Mouse (Mus musculus) C3H10T1/2 (cell line): ENCODE data around the gene Trem1. TPM values are rescaled to one million over a fixed set of nuclear protein-coding genes. Genes with fewer than 3 reads are reported as not detected.

ENCODE experiments used
- polyA plus RNA-seq, 2 experiments: library from polyadenylated mRNA; unstranded; fragments of >200 nt; fragmentation: generic; extraction: Trizol; gene quantifications; one replicate each; pipeline ENCODE4 v1.2.1; 2012; ENCODE audit warnings: missing spikeins in 2 of 2

The Trem1 gene
- not detected for polyA plus RNA-seq

GRCm38 (mm10) chr17:48232518-48232917, at the start of gene Trem1:
TSS of gene Trem1 (plus strand) at chr17:48232768.

GRCm38 (mm10) chr17:48247221-48247928, 14.8 kb downstream of the Trem1 start, which contains the start of gene Trem3:
TSS of gene Trem3 (plus strand) at chr17:48247777.

GRCm38 (mm10) chr17:48263741-48264362, 31.3 kb downstream of the Trem1 start, which contains the start of gene Treml4:
TSS of gene Treml4 (plus strand) at chr17:48264295.

Other genes with a start within 250 kb of the Trem1 start
- gene 1700122O11Rik, start 194.5 kb upstream of the Trem1 start, polyA plus RNA-seq, result not detected
- gene 1700067P10Rik, start 143.4 kb upstream of the Trem1 start, polyA plus RNA-seq, result not detected
- not detected for gene 9830107B12Rik, start 86.5 kb upstream of the Trem1 start, polyA plus RNA-seq
- not detected for gene A530064D06Rik, start 65.5 kb upstream of the Trem1 start, polyA plus RNA-seq
- not detected for gene Trem3, start 15.0 kb downstream of the Trem1 start, polyA plus RNA-seq
- gene Treml4, start 31.5 kb downstream of the Trem1 start, polyA plus RNA-seq, result not detected
- not detected for gene Treml2, start 66.7 kb downstream of the Trem1 start, polyA plus RNA-seq
- not detected for gene B430306N03Rik, start 83.4 kb downstream of the Trem1 start, polyA plus RNA-seq
- gene Trem2, start 113.6 kb downstream of the Trem1 start, polyA plus RNA-seq, result under 1 TPM; 0.06 to 0.30 TPM
- gene Treml1, start 127.1 kb downstream of the Trem1 start, polyA plus RNA-seq, result not detected
- 10 to 100 TPM in 1 of 2 experiments, 1 to 10 TPM in 1; 3.0 to 19.5 TPM for gene Nfya, start 177.1 kb downstream of the Trem1 start, polyA plus RNA-seq
- gene Oard1, start 177.2 kb downstream of the Trem1 start, polyA plus RNA-seq, result 10 to 100 TPM in 1 of 2 experiments, 1 to 10 TPM in 1; 2.8 to 13.3 TPM
- under 1 TPM in 1 of 2 experiments, not detected in 1; 0.04 TPM for gene Apobec2, start 200.2 kb downstream of the Trem1 start, polyA plus RNA-seq
- gene Tspo2, start 218.8 kb downstream of the Trem1 start, polyA plus RNA-seq, result not detected
- not detected for gene Unc5cl, start 222.1 kb downstream of the Trem1 start, polyA plus RNA-seq